In genomic region chr6:6112767-6113528, GRCm38 (mm10) we compare ENCODE assay signal across 20 mouse cellular contexts.
DNase-seq lines count a peak whose midpoint lies in the region; ATAC-seq and TF ChIP-seq lines count a peak whose summit lies in the region.
"Had no signal": no experiment of that assay in that cellular context is flagged by ENCODE, and none has a peak within 500 bp of the region (broad histone marks: within the 10 kb centered on the region; RNA-seq: fewer than 3 reads in every experiment).

No protein-coding gene starts in this region.

- peak; percentile 11 to 53 for DNase-seq in left cerebral cortex, adult 18-20 months (ENCODE audit: low spot score in 2 of 2)
- no peak for DNase-seq in left cerebral cortex, adult 11 months (ENCODE audit: low spot score)
- DNase-seq in ES-E14 (ENCODE audit: low read depth, low spot score), result no peak
- peak; percentile 67 for DNase-seq in brain, adult 2 months (ENCODE audit: low read depth, low spot score)
- no peak for DNase-seq in heart, adult 18-20 months
- no peak for DNase-seq in ovary, postnatal 14 days (ENCODE audit: low spot score)
- DNase-seq in ovary, adult 18-20 months (ENCODE audit: low spot score), result no peak
- DNase-seq: adrenal gland, adult 8-10 months; cerebellum, adult 9-11 months; embryo, embryonic 11 days; gastrocnemius, postnatal 10 days; heart, postnatal 36 days; kidney, adult 9 months; layer of hippocampus, postnatal 36 days; liver, embryonic 13.5 days had no signal

- no peaks in the 10 kb centered on the region for H3K27me3 ChIP-seq in limb, embryonic 13.5 days
- H3K27me3 ChIP-seq: heart, embryonic 12.5 days; liver, embryonic 13.5 days; midbrain, embryonic 12.5 days had no signal

- peaks cover 19% of the 10 kb centered on the region for H3K36me3 ChIP-seq in ES-E14 (ENCODE audit: control insufficient read depth, insufficient read depth, low read length, poor library complexity, severe bottlenecking)
- H3K36me3 ChIP-seq in limb, embryonic 13.5 days, result peaks cover 11% of the 10 kb centered on the region
- H3K36me3 ChIP-seq: midbrain, embryonic 12.5 days had no signal

- H3K27ac ChIP-seq in ES-E14 (ENCODE audit: insufficient read depth, low read depth, low read length, poor library complexity, severe bottlenecking), result no peak overlapping the region
- H3K27ac ChIP-seq in limb, embryonic 13.5 days, result peak overlapping the region; percentile 58; the same call in 1 of the 2 replicates
- H3K27ac ChIP-seq: forebrain, embryonic 10.5 days; liver, embryonic 13.5 days; midbrain, embryonic 12.5 days had no signal

- ATAC-seq in limb, embryonic 13.5 days (ENCODE audit: low FRiP score, low read depth), result peak; percentile 64
- ATAC-seq: inflammation-experienced regulatory T-cells, adult 6 months had no signal

- H3K9ac ChIP-seq in ES-E14 (ENCODE audit: insufficient read depth, low read depth, low read length, poor library complexity, severe bottlenecking), result peak overlapping the region; percentile 10; the same call in 1 of the 2 replicates
- 0 out of 2 replicates have a peak overlapping the region, but pooled peaks have one; percentile 40 for H3K9ac ChIP-seq in limb, embryonic 13.5 days
- H3K9ac ChIP-seq: heart, embryonic 12.5 days; liver, embryonic 13.5 days; midbrain, embryonic 12.5 days had no signal

- WGBS in limb, embryonic 13.5 days, result 40% methylated on average over 10 of the region's 10 CpGs

- in situ Hi-C loops in ES-E14 (cut with MboI; ENCODE audit: low sequenced_read_pairs in 2 of 2, unreplicated experiment in 2 of 2), result no loop called here

- H3K9me3 ChIP-seq in ES-E14 (ENCODE audit: control insufficient read depth, insufficient read depth, low read depth, low read length), result no peaks in the 10 kb centered on the region
- no peaks in the 10 kb centered on the region for H3K9me3 ChIP-seq in limb, embryonic 13.5 days
- H3K9me3 ChIP-seq: forebrain, embryonic 10.5 days; heart, embryonic 12.5 days; liver, embryonic 13.5 days; midbrain, embryonic 12.5 days had no signal

- no peak overlapping the region for H3K4me3 ChIP-seq in ES-E14 (ENCODE audit: insufficient read depth in 1 of 2, low read depth in 1 of 2, low read length in 2 of 2, poor library complexity in 1 of 2, severe bottlenecking in 1 of 2)
- H3K4me3 ChIP-seq in limb, embryonic 13.5 days, result no peak overlapping the region
- H3K4me3 ChIP-seq: forebrain, embryonic 10.5 days; heart, embryonic 12.5 days; liver, embryonic 13.5 days; midbrain, embryonic 12.5 days had no signal

- peaks cover 2 to 26% of the 10 kb centered on the region in 2 experiments for H3K4me1 ChIP-seq in ES-E14 (ENCODE audit: control insufficient read depth in 2 of 2, insufficient read depth in 2 of 2, low read length in 2 of 2, poor library complexity in 1 of 2)
- H3K4me1 ChIP-seq in limb, embryonic 13.5 days, result peaks cover 42% of the 10 kb centered on the region
- H3K4me1 ChIP-seq: heart, embryonic 12.5 days; liver, embryonic 13.5 days; midbrain, embryonic 12.5 days had no signal

- peak overlapping the region; percentile 21; the same call in 1 of the 2 replicates for H3K4me2 ChIP-seq in limb, embryonic 13.5 days (replicated peaks)
- H3K4me2 ChIP-seq: heart, embryonic 12.5 days; liver, embryonic 13.5 days; midbrain, embryonic 12.5 days had no signal

TF ChIP-seq in ES-E14, 5 proteins besides CTCF, POLR2A, EP300 and RAD21:
- TF ChIP-seq MAFK (IDR thresholded peaks at IDR 0.05; ENCODE audit: insufficient read depth, low read depth, low read length), result no peak
- no peak for TF ChIP-seq ZNF384 (IDR thresholded peaks at IDR 0.05; ENCODE audit: low read depth, low read length)
- TF ChIP-seq CHD2 (IDR thresholded peaks at IDR 0.05; ENCODE audit: low read depth, low read length), result no peak
- TF ChIP-seq ZC3H11A (IDR thresholded peaks at IDR 0.05; ENCODE audit: borderline replicate concordance, low read depth, low read length), result no peak
- no peak for TF ChIP-seq HCFC1 (IDR thresholded peaks at IDR 0.05; ENCODE audit: borderline replicate concordance, insufficient read depth, low read length)

Comparison
In these comparisons a context has a peak if more than half of its experiments do, and no peak if none do; other contexts are left out.
1. DNase-seq: peak in left cerebral cortex, adult 18-20 months (2 of 2) and brain, adult 2 months (single experiment); none in left cerebral cortex, adult 11 months (single experiment), ES-E14 (single experiment), heart, adult 18-20 months (0 of 2), ovary, postnatal 14 days (single experiment) and ovary, adult 18-20 months (single experiment).